Mouse (Mus musculus): ENCODE measurements around the gene Ppdpf. TPM values are rescaled to one million over a fixed set of nuclear protein-coding genes. Genes with fewer than 3 reads are reported as not detected.

Ppdpf gene
- polyA plus RNA-seq, 1 experiment from 2014 or later: 269 TPM

DNA sequence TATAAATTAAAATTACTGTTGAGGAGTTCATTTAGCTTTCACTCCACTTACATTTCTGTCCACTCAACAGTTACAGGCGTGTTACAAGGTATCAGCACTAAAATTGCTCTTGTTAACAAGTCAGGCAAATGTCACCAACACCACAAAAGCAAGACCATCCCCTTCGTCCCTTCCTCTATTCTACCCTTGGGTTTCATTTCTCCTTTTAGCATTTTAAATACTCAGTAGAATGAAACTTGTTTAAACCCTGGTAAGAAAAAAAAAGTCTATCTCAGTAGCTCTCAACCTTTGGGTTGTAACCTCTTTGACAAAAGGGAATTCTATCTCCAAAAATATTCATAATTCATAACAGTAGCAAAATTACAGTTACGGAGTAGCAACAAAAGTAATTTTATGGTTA is 6.0 kb downstream of the Ppdpf start:
- 70% methylated on average over 3 of the region's 3 CpGs for WGBS
- Histone ChIP-seq H3K36me3 (ENCODE audit: control insufficient read depth, insufficient read depth, low read length) (peaks cover 12% of the 10 kb centered on the region; the same call in 1 of the 2 replicates), H3K27me3 (replicated peaks; ENCODE audit: control insufficient read depth, insufficient read depth, low read length) (no peaks in the 10 kb centered on the region), H3K27ac (replicated peaks; ENCODE audit: low read depth, low read length) (no peak overlapping the region), H3K9me3 (ENCODE audit: control insufficient read depth, low read length) (no peaks in the 10 kb centered on the region), H3K4me3 (ENCODE audit: low read depth, low read length) (no peak overlapping the region), H3K4me2 (ENCODE audit: low read depth, low read length) (no peak overlapping the region), H3K9ac (ENCODE audit: low read depth, low read length) (no peak overlapping the region), H3K4me1 (ENCODE audit: control insufficient read depth, insufficient read depth, low read length) (peaks cover 3% of the 10 kb centered on the region; the same call in 1 of the 2 replicates)
- ATAC-seq (ENCODE audit: low read depth) (no peak), DNase-seq (ENCODE audit: low spot score) (no peak)

- no peak overlapping the region for H3K9ac ChIP-seq (ENCODE audit: low read depth, low read length)
- H3K36me3 ChIP-seq (ENCODE audit: control insufficient read depth, insufficient read depth, low read length): no peaks in the 10 kb centered on the region
- H3K4me2 ChIP-seq (ENCODE audit: low read depth, low read length): no peak overlapping the region
- no peaks in the 10 kb centered on the region for H3K9me3 ChIP-seq (ENCODE audit: control insufficient read depth, low read length)
- WGBS: 81% methylated on average over 4 of the region's 4 CpGs
- H3K4me1 ChIP-seq (ENCODE audit: control insufficient read depth, insufficient read depth, low read length): no peaks in the 10 kb centered on the region
- no peaks in the 10 kb centered on the region for H3K27me3 ChIP-seq (replicated peaks; ENCODE audit: control insufficient read depth, insufficient read depth, low read length)
- DNase-seq (ENCODE audit: low spot score) (no peak), ATAC-seq (ENCODE audit: low read depth) (no peak)
- H3K27ac ChIP-seq (replicated peaks; ENCODE audit: low read depth, low read length): no peak overlapping the region
- no peak overlapping the region for H3K4me3 ChIP-seq (ENCODE audit: low read depth, low read length)
Observed at GRCm38 (mm10) chr2:181196628-181197300, 9.7 kb downstream of the Ppdpf start.

DNA sequence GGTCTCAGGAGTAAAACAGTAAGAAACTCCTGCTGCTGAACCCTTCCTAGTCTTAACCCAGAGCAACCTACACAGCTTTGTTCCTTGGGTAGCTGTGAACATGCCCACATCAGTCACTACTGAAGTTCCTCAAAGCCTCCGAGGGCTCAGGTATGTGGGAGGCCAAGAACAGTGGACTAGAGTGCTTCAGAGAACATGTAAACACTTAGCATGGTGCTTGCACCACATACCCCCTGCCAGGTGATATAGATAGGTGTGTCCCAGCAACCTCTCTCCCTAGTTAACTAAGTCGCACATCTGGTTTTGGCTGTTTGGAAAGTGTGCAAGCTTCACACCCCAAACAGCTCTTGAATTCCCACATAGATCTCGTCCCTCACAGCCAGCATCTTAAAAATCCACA is 14.6 kb downstream of the Ppdpf start:
- no peak for ATAC-seq (ENCODE audit: low read depth)
- no peak overlapping the region for H3K9ac ChIP-seq (ENCODE audit: low read depth, low read length)

DNA sequence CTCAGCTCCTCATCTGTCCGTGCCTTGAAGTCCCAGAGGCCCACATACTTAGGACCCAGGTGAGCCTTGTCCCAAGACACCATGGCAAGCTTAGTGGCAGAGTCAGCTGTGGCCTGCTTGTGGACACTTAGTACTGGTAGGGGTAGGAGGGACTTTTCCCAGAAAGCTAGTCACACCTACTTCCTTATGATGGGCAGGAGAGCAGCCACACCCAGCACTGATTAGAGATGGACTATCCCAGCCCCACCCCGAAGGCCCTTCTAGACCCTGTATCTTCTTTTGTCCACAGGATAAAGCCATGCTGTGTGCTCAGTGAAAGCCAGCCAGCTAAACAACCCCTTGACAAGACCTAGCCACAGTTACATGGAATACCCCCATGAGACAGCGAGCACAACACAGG is 15.4 kb downstream of the Ppdpf start, which contains the start of gene Ptk6:
Ptk6 (minus strand) TSS at position 368 of the 400 bp plus-strand sequence.
- H3K9me3 ChIP-seq (ENCODE audit: control insufficient read depth, low read length): no peaks in the 10 kb centered on the region
- DNase-seq (ENCODE audit: low spot score) (no peak), ATAC-seq (ENCODE audit: low read depth) (no peak)
- WGBS: 78% methylated on average over 3 of the region's 3 CpGs
- no peaks in the 10 kb centered on the region for H3K27me3 ChIP-seq (replicated peaks; ENCODE audit: control insufficient read depth, insufficient read depth, low read length)
- H3K27ac ChIP-seq (replicated peaks; ENCODE audit: low read depth, low read length): no peak within 1 kb of the TSS
- H3K36me3 ChIP-seq (ENCODE audit: control insufficient read depth, insufficient read depth, low read length): no peaks in the 10 kb centered on the region
- no peak within 1 kb of the TSS for H3K4me2 ChIP-seq (ENCODE audit: low read depth, low read length)
- no peak within 1 kb of the TSS for H3K9ac ChIP-seq (ENCODE audit: low read depth, low read length)
- no peak within 1 kb of the TSS for H3K4me3 ChIP-seq (ENCODE audit: low read depth, low read length)
- no peaks in the 10 kb centered on the region for H3K4me1 ChIP-seq (ENCODE audit: control insufficient read depth, insufficient read depth, low read length)

More for the DNA sequence above, 14.6 kb downstream of the Ppdpf start:
- Histone ChIP-seq H3K27ac (replicated peaks; ENCODE audit: low read depth, low read length) (no peak overlapping the region), H3K27me3 (replicated peaks; ENCODE audit: control insufficient read depth, insufficient read depth, low read length) (no peaks in the 10 kb centered on the region), H3K36me3 (ENCODE audit: control insufficient read depth, insufficient read depth, low read length) (no peaks in the 10 kb centered on the region), H3K4me3 (ENCODE audit: low read depth, low read length) (no peak overlapping the region), H3K4me2 (ENCODE audit: low read depth, low read length) (no peak overlapping the region), H3K9me3 (ENCODE audit: control insufficient read depth, low read length) (no peaks in the 10 kb centered on the region), H3K4me1 (ENCODE audit: control insufficient read depth, insufficient read depth, low read length) (no peaks in the 10 kb centered on the region)
- 58% methylated on average over 3 of the region's 3 CpGs for WGBS
- DNase-seq (ENCODE audit: low spot score): no peak

- Histone ChIP-seq H3K27me3 (replicated peaks; ENCODE audit: control insufficient read depth, insufficient read depth, low read length) (no peaks in the 10 kb centered on the region), H3K4me3 (ENCODE audit: low read depth, low read length) (no peak overlapping the region), H3K9me3 (ENCODE audit: control insufficient read depth, low read length) (no peaks in the 10 kb centered on the region), H3K36me3 (ENCODE audit: control insufficient read depth, insufficient read depth, low read length) (no peaks in the 10 kb centered on the region), H3K9ac (ENCODE audit: low read depth, low read length) (no peak overlapping the region), H3K4me1 (ENCODE audit: control insufficient read depth, insufficient read depth, low read length) (no peaks in the 10 kb centered on the region), H3K4me2 (ENCODE audit: low read depth, low read length) (no peak overlapping the region), H3K27ac (replicated peaks; ENCODE audit: low read depth, low read length) (no peak overlapping the region)
- WGBS: 74% methylated on average over 6 of the region's 6 CpGs
- no peak for ATAC-seq (ENCODE audit: low read depth)
- DNase-seq (ENCODE audit: low spot score): no peak
Observed at GRCm38 (mm10) chr2:181202886-181203285, 15.8 kb downstream of the Ppdpf start.

GRCm38 (mm10) chr2:181205678-181206077 is 18.6 kb downstream of the Ppdpf start:
- no peaks in the 10 kb centered on the region for H3K36me3 ChIP-seq (ENCODE audit: control insufficient read depth, insufficient read depth, low read length)

DNA sequence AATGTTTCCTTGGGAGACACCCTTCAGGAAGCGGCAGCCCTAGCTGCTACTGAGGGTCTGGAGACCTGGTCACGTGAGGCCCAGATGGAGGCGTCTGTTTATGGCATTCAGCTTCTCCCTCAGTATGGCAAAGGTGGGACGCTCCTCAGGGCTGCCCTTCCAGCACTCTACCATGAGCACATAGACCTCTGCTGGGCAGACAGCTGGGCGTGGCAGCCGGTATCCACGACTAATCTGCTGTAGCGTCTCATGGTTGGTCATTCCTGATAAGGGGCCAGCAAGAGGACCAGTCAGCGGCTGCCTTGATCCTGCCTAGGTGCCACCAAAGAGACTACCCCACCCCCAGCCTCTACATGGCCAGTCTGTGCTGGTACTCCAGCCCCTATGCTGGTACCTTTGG is 19.1 kb downstream of the Ppdpf start:
- ATAC-seq (ENCODE audit: low read depth) (no peak), DNase-seq (ENCODE audit: low spot score) (no peak)
- no peaks in the 10 kb centered on the region for H3K4me1 ChIP-seq (ENCODE audit: control insufficient read depth, insufficient read depth, low read length)
- no peaks in the 10 kb centered on the region for H3K36me3 ChIP-seq (ENCODE audit: control insufficient read depth, insufficient read depth, low read length)
- WGBS: 72% methylated on average over 9 of the region's 9 CpGs
- no peaks in the 10 kb centered on the region for H3K9me3 ChIP-seq (ENCODE audit: control insufficient read depth, low read length)
- H3K4me3 ChIP-seq (ENCODE audit: low read depth, low read length): no peak overlapping the region
- H3K9ac ChIP-seq (ENCODE audit: low read depth, low read length): no peak overlapping the region
- H3K27ac ChIP-seq (replicated peaks; ENCODE audit: low read depth, low read length): no peak overlapping the region
- H3K27me3 ChIP-seq (replicated peaks; ENCODE audit: control insufficient read depth, insufficient read depth, low read length): peaks cover 5% of the 10 kb centered on the region; the same call in 1 of the 2 replicates
- no peak overlapping the region for H3K4me2 ChIP-seq (ENCODE audit: low read depth, low read length)

More at GRCm38 (mm10) chr2:181205678-181206077, 18.6 kb downstream of the Ppdpf start:
- H3K9ac ChIP-seq (ENCODE audit: low read depth, low read length): no peak overlapping the region
- 0 out of 2 replicates have a peak, but pooled peaks cover under 1% of the 10 kb centered on the region for H3K27me3 ChIP-seq (replicated peaks; ENCODE audit: control insufficient read depth, insufficient read depth, low read length)
- no peak overlapping the region for H3K27ac ChIP-seq (replicated peaks; ENCODE audit: low read depth, low read length)
- no peak for DNase-seq (ENCODE audit: low spot score)
- no peak for ATAC-seq (ENCODE audit: low read depth)
- WGBS: 91% methylated on average over 5 of the region's 5 CpGs
- H3K4me1 ChIP-seq (ENCODE audit: control insufficient read depth, insufficient read depth, low read length): no peaks in the 10 kb centered on the region
- H3K4me2 ChIP-seq (ENCODE audit: low read depth, low read length): no peak overlapping the region
- no peaks in the 10 kb centered on the region for H3K9me3 ChIP-seq (ENCODE audit: control insufficient read depth, low read length)
- no peak overlapping the region for H3K4me3 ChIP-seq (ENCODE audit: low read depth, low read length)

DNA sequence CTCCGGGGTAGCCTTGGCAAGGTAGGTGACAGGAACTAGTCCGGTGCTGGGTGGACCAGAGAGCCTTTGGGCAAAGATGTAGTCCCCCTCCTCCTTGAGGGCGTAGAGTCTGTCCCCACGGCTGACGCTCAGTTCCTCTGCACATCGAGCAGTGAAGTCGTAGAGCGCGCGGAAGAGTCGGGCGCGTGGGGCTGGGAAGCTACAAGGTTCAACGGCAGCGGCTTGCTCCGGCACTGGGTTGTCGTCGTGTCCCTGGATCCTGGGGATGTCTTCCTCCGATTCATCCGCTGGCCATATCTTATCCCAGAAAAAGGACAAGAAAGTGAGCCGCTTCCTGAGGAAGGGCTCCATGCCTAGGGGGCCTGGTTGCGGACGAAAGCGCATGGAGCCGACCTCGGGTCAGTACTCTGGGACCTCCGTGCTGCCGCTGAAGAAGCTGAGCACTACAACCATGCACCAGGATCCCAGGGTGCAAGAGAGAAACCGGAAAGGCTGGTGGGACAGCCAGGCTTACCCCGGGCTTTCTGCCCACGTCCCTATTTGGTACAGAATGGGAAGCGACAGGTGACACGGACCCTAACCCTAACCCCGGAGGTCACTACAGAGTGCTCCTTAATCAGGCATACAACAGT is 25.5 kb downstream of the Ppdpf start:
- peaks cover 6% of the 10 kb centered on the region; the same call in 1 of the 2 replicates for H3K4me1 ChIP-seq (ENCODE audit: control insufficient read depth, insufficient read depth, low read length)
- H3K36me3 ChIP-seq (ENCODE audit: control insufficient read depth, insufficient read depth, low read length): no peaks in the 10 kb centered on the region
- peak overlapping the region; percentile 29 for H3K4me3 ChIP-seq (ENCODE audit: low read depth, low read length)
- H3K9ac ChIP-seq (ENCODE audit: low read depth, low read length): peak overlapping the region; percentile 34; the same call in 1 of the 2 replicates
- no peak overlapping the region for H3K27ac ChIP-seq (replicated peaks; ENCODE audit: low read depth, low read length)
- H3K4me2 ChIP-seq (ENCODE audit: low read depth, low read length): peak overlapping the region; percentile 49
- peaks cover 36% of the 10 kb centered on the region for H3K27me3 ChIP-seq (replicated peaks; ENCODE audit: control insufficient read depth, insufficient read depth, low read length)
- DNase-seq (ENCODE audit: low spot score): no peak
- no peaks in the 10 kb centered on the region for H3K9me3 ChIP-seq (ENCODE audit: control insufficient read depth, low read length)
- WGBS: 3% methylated on average over 26 of the region's 34 CpGs
- no peak for ATAC-seq (ENCODE audit: low read depth)
